Comparison of ENCODE assay signal across 12 mouse cellular contexts in the genomic region with DNA sequence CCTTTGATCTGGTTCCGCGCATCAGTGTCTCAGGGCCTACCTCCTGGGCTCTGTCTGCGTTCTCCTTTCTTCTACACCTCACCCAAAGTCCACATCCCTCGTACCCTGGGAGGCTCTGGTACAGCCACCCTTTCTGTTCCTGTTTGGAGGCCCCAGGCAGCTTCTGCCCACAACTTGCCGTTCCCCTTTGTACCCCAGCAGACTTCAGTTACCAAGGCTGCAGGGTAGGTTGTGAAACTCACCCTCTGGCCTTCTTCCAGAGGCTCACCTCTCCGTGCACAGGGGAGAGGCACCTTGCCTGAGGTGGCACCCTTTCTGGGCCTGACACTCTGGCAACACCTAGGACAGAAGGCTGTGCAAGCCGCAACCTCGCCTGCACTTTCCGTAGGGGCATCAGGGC. TPM values are rescaled to one million over a fixed set of nuclear protein-coding genes. Genes with fewer than 3 reads are reported as not detected.
DNase-seq lines count a peak whose midpoint lies in the region; ATAC-seq and TF ChIP-seq lines count a peak whose summit lies in the region.
"Had no signal": no experiment of that assay in that cellular context is flagged by ENCODE, and none has a peak within 500 bp of the region (broad histone marks: within the 10 kb centered on the region; RNA-seq: fewer than 3 reads in every experiment).

No protein-coding gene starts in this region.

- no peak for TF ChIP-seq POLR2A in CH12.LX (IDR thresholded peaks at IDR 0.05; ENCODE audit: low read depth, low read length)

- TF ChIP-seq EP300 in CH12.LX (IDR thresholded peaks at IDR 0.05; ENCODE audit: low read length) = no peak

- H3K79me2 ChIP-seq in CH12.LX (replicated peaks; ENCODE audit: control insufficient read depth, extremely low read depth, insufficient read depth, poor library complexity, severe bottlenecking) = peaks cover 29% of the 10 kb centered on the region

- TF ChIP-seq RAD21 in CH12.LX (IDR thresholded peaks at IDR 0.05; ENCODE audit: low read depth, low read length) = no peak

- WGBS in hindbrain, embryonic 10.5 days = 88% methylated on average over 9 of the region's 9 CpGs

- in situ Hi-C loops in CH12.LX (cut with MboI; ENCODE audit: low pct_ligation_motif_present, low pct_unique_long_range_greater_than_20kb, low sequenced_read_pairs) = no loop called here

- peaks cover 63 to 97% of the 10 kb centered on the region in 2 experiments for H3K4me1 ChIP-seq in CH12.LX (ENCODE audit: control insufficient read depth in 1 of 2, insufficient read depth in 2 of 2)
- peaks cover 11% of the 10 kb centered on the region for H3K4me1 ChIP-seq in hindbrain, embryonic 10.5 days (replicated peaks)
- H3K4me1 ChIP-seq: limb, embryonic 15.5 days had no signal

- H3K27me3 ChIP-seq in CH12.LX (replicated peaks) = no peaks in the 10 kb centered on the region
- H3K27me3 ChIP-seq in hindbrain, embryonic 10.5 days (ENCODE audit: insufficient read depth, poor library complexity, severe bottlenecking) = no peaks in the 10 kb centered on the region
- H3K27me3 ChIP-seq: limb, embryonic 15.5 days had no signal

- H3K4me2 ChIP-seq in CH12.LX (ENCODE audit: insufficient read depth, low read depth, poor library complexity, severe bottlenecking) = peak overlapping the region; percentile 37; the same call in 1 of the 2 replicates
- H3K4me2 ChIP-seq: limb, embryonic 15.5 days had no signal

- peak; percentile 61 for ATAC-seq in monocyte, adult 5-6 weeks (replicated peaks; ENCODE audit: insufficient number of reproducible peaks, low FRiP score, low TSS enrichment, poor library complexity, severe bottlenecking)

- DNase-seq in CH12.LX (ENCODE audit: extremely low read depth) = peak; percentile 45
- DNase-seq in brain, adult 2 months (ENCODE audit: low read depth, low spot score) = peak; percentile 17
- DNase-seq in lung, adult 18-20 months = peak; percentile 63 to 82
- DNase-seq in layer of hippocampus, adult 9-10 months (ENCODE audit: low spot score) = no peak
- DNase-seq in kidney, adult 8-10 months = no peak
- DNase-seq in hindbrain, embryonic 10.5 days (ENCODE audit: low spot score) = no peak
- DNase-seq: heart, postnatal 10 days; kidney, postnatal 14 days had no signal

- H3K4me3 ChIP-seq in CH12.LX (replicated peaks in 1 of 3; ENCODE audit: low read depth in 2 of 3, low read length in 2 of 3, poor library complexity in 1 of 3) = peak overlapping the region in 1 of 3 experiments; percentile 1
- H3K4me3 ChIP-seq in hindbrain, embryonic 10.5 days = no peak overlapping the region
- H3K4me3 ChIP-seq: forebrain, embryonic 10.5 days; left cerebral cortex, adult 2 months; limb, embryonic 15.5 days had no signal

- TF ChIP-seq CTCF in CH12.LX (conservative IDR thresholded peaks at IDR 0.05 in 1 of 2, IDR thresholded peaks at IDR 0.05 in 1 of 2; ENCODE audit: low read depth in 2 of 2, low read length in 2 of 2) = no peak

- H3K36me3 ChIP-seq in CH12.LX (replicated peaks in 1 of 2; ENCODE audit: control insufficient read depth in 1 of 2, insufficient read depth in 1 of 2, low read length in 1 of 2) = peaks cover 41 to 47% of the 10 kb centered on the region in 2 experiments
- no peaks in the 10 kb centered on the region for H3K36me3 ChIP-seq in hindbrain, embryonic 10.5 days
- H3K36me3 ChIP-seq: forebrain, embryonic 10.5 days; limb, embryonic 15.5 days had no signal

- no peaks in the 10 kb centered on the region for H3K9me3 ChIP-seq in CH12.LX (replicated peaks; ENCODE audit: low read length)
- no peaks in the 10 kb centered on the region for H3K9me3 ChIP-seq in hindbrain, embryonic 10.5 days
- H3K9me3 ChIP-seq: forebrain, embryonic 10.5 days; limb, embryonic 15.5 days had no signal

- peak overlapping the region; percentile 82 for H3K27ac ChIP-seq in CH12.LX (ENCODE audit: insufficient read depth, low read depth)
- no peak overlapping the region; the same call in 1 of the 2 replicates for H3K27ac ChIP-seq in hindbrain, embryonic 10.5 days
- H3K27ac ChIP-seq: forebrain, embryonic 10.5 days; left cerebral cortex, adult 2 months; limb, embryonic 15.5 days had no signal

- peak overlapping the region; percentile 8; the same call in 1 of the 2 replicates for H3K9ac ChIP-seq in CH12.LX (ENCODE audit: insufficient read depth, low read depth)
- H3K9ac ChIP-seq: limb, embryonic 15.5 days had no signal

- dilution Hi-C loops in CH12.LX (cut with MboI; ENCODE audit: extremely low pct_ligation_motif_present, extremely low pct_unique_long_range_greater_than_20kb, low sequenced_read_pairs) = no loop called here

TF ChIP-seq in CH12.LX, 34 proteins besides CTCF, POLR2A, EP300 and RAD21:
- no peak for TF ChIP-seq ETS1 (conservative IDR thresholded peaks at IDR 0.05; ENCODE audit: low read depth, low read length)
- peak; percentile 50; the same call in 1 of the 2 replicates for TF ChIP-seq TCF12 (IDR thresholded peaks at IDR 0.05; ENCODE audit: low read depth, low read length)
- TF ChIP-seq UBTF (IDR thresholded peaks at IDR 0.05; ENCODE audit: low read depth, low read length) = peak; percentile 83
- TF ChIP-seq BHLHE40 (IDR thresholded peaks at IDR 0.05; ENCODE audit: low read depth, low read length) = 0 out of 2 replicates have a peak, but pooled peaks have one; percentile 21
- no peak for TF ChIP-seq MYC (IDR thresholded peaks at IDR 0.05; ENCODE audit: low read depth, low read length)
- no peak for TF ChIP-seq ZC3H11A (IDR thresholded peaks at IDR 0.05; ENCODE audit: low read depth, low read length)

RNA-seq across cellular contexts. Expression of a gene that starts 19.8 kb away (rescaled TPM):
- total RNA-seq in CH12.LX (2012; rRNA removed) (24.4 and 26.5 TPM in 2 replicates), CH12.LX (2014; rRNA removed) (11.6 and 13.8 TPM in 2 replicates)
- polyA plus RNA-seq in CH12.LX (2012; ENCODE audit: insufficient read length, low read depth) = 26.0 and 35.4 TPM in 2 replicates
- total RNA-seq in monocyte, adult 5-6 weeks (2017) = 19.8 to 70.3 TPM (median 26.1 TPM) in 3 replicates
- 0.94 and 1.2 TPM in 2 replicates for polyA plus RNA-seq in hindbrain, embryonic 10.5 days (2016; fragmentation: Nextera tagmentation; extraction: Ambion mirVana)

RNA-seq across cellular contexts. Expression of a gene that starts 46.2 kb away (rescaled TPM):
- total RNA-seq in CH12.LX (2012; rRNA removed) = 71.4 and 129 TPM in 2 replicates
- 23.3 and 24.6 TPM in 2 replicates for total RNA-seq in CH12.LX (2014; rRNA removed)
- polyA plus RNA-seq in CH12.LX (2012; ENCODE audit: insufficient read length, low read depth) = 152 and 223 TPM in 2 replicates
- 25.5 to 68.9 TPM (median 29.6 TPM) in 3 replicates for total RNA-seq in monocyte, adult 5-6 weeks (2017)
- polyA plus RNA-seq in hindbrain, embryonic 10.5 days (2016; fragmentation: Nextera tagmentation; extraction: Ambion mirVana) = 5.9 and 10.8 TPM in 2 replicates

Comparison
In these comparisons a context has a peak if more than half of its experiments do, and no peak if none do; other contexts are left out.
1. DNase-seq: peak in CH12.LX (single experiment), brain, adult 2 months (single experiment) and lung, adult 18-20 months (2 of 2); none in layer of hippocampus, adult 9-10 months (single experiment), kidney, adult 8-10 months (0 of 2) and hindbrain, embryonic 10.5 days (single experiment).